Mouse (Mus musculus): ENCODE results near the gene Pithd1.

DNA sequence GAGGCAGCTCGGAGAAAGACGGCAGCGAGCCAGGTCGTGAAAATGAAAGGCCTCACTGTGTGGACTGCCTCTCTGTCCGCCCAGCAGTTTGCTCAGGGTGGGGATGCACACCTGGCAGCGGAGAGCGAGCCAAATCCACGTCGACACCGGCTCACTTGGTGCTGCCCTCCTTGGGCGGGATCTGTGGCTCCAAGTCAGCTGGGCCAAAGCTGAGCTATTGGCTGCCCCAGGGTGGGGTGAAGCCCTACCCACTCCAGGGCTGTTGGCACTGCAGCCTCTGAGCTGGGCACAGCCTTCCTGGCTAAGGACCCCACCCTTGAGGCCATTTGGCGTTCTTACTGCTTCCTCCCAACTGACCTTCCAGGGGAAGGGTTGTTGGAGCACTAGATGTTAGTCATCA, 22.6 kb downstream of the Pithd1 start:
- TF ChIP-seq CTCF (conservative IDR thresholded peaks at IDR 0.05; ENCODE audit: insufficient read depth, insufficient read length, low read depth, low read length) (peak; percentile 11; the same call in 1 of the 2 replicates), POLR2A (IDR thresholded peaks at IDR 0.05; ENCODE audit: low read depth, low read length) (peak; percentile 33)
